Mouse (Mus musculus) midbrain, embryonic 11.5 days (tissue): Measurements from ENCODE around the gene Vpreb1. TPM values are rescaled to one million over a fixed set of nuclear protein-coding genes. Genes with fewer than 3 reads are reported as not detected.

ENCODE experiments used
- ATAC-seq: fragments of 200-750 bp; cut with Nextera tagmentation; 2 replicates; pipeline ENCODE4 v1.8.0; 2017; ENCODE audit warnings: moderate TSS enrichment, moderate library complexity; ENCODE audit not compliant: low FRiP score
- DNase-seq: peaks from one replicate; pipeline ENCODE4 v3.0.0; 2015; ENCODE audit warnings: low spot score; ENCODE audit errors: missing footprints
- H3K27ac ChIP-seq: fragments of 300-500 bp; sonication (generic); 2 replicates; pipeline ENCODE4 v1.5.1; 2014; ENCODE audit warnings: low read depth, low read length
- H3K27me3 ChIP-seq: fragments of 300-500 bp; sonication (generic); 2 replicates; pipeline ENCODE4 v1.6.1; 2014; ENCODE audit warnings: mild to moderate bottlenecking, low read length, moderate library complexity, mixed read lengths; ENCODE audit not compliant: control insufficient read depth, insufficient read depth
- H3K36me3 ChIP-seq: fragments of 300-500 bp; sonication (generic); 2 replicates; pipeline ENCODE4 v1.6.1; 2014; ENCODE audit warnings: mild to moderate bottlenecking, low read length, moderate library complexity, mixed read lengths; ENCODE audit not compliant: control insufficient read depth, insufficient read depth
- H3K4me1 ChIP-seq: fragments of 300-500 bp; sonication (generic); 2 replicates; pipeline ENCODE4 v1.6.1; 2014; ENCODE audit warnings: low read length; ENCODE audit not compliant: control insufficient read depth, insufficient read depth
- H3K4me2 ChIP-seq: fragments of 300-500 bp; sonication (generic); 2 replicates; pipeline ENCODE4 v1.6.1; 2014; ENCODE audit warnings: mild to moderate bottlenecking, moderate library complexity
- H3K4me3 ChIP-seq: fragments of 300-500 bp; sonication (generic); 2 replicates; pipeline ENCODE4 v1.5.1; 2014; ENCODE audit warnings: low read depth, low read length
- H3K9ac ChIP-seq: fragments of 300-500 bp; sonication (generic); 2 replicates; pipeline ENCODE4 v1.6.1; 2014; ENCODE audit warnings: low read length
- H3K9me3 ChIP-seq: fragments of 300-500 bp; sonication (generic); 2 replicates; pipeline ENCODE4 v1.6.1; 2016; ENCODE audit warnings: low read length; ENCODE audit not compliant: control insufficient read depth
- WGBS: fragments of 180-500 bp; shearing (Covaris S2); extraction: QIAGEN DNeasy Blood & Tissue Kit; methylation state at CpG from one replicate; pipeline ENCODE4 v1.1.7; 2014; 5-methylcytosine and 5-hydroxymethylcytosine counted together
- polyA plus RNA-seq: library from polyadenylated mRNA; unstranded; fragments of >200 nt; fragmentation: Nextera tagmentation; extraction: Ambion mirVana; gene quantifications from 2 replicates; pipeline ENCODE4 v1.2.1, GENCODE M21; 2014

Gene Vpreb1
- 0.96 and 1.5 TPM in 2 replicates for polyA plus RNA-seq

DNA sequence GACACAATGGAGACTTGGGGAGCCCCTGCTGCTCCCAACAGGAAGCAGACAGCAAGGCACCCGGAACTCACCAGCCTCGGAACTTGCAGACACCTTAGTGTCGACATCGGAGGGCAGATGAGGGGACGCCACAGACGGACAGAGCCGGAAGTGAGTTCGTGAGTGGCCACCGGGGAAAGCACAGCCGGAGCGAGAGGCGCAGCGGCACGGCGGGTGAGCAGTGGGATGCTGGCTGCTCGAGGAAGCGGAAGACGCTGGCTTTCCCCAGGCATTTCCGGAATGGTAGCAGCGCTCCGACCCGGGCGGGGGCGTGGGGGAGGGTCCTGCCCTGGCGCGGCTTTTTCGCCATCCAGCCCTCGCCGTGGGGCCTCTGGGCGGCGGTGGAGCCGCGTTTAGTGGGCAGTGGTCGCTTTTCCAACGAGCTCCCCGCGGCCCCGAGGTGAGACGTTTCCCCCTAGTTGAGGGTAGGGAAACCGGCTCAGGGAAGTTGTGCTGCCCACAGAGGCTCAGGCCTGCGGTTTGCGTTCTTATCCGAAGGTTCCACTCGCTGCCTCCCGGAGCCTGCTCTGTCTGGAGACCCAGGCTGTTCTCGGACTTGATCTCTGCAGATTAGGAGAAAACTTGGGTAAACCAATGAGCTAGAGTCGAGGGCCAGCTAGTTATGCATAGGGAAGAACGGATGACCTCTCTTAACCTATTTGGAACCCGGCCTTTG lies at the start of gene Vpreb1, which contains the start of gene Top3b:
Vpreb1 (minus strand) TSS at position 227 of the 715 bp plus-strand sequence.
Top3b (plus strand) TSS at position 120 of the 715 bp plus-strand sequence.
- Histone ChIP-seq H3K4me2 (peak within 1 kb of the TSS; percentile 63), H3K4me3 (peak within 1 kb of the TSS; percentile 64), H3K9me3 (no peaks in the 10 kb centered on the region; the same call in 1 of the 2 replicates), H3K9ac (peak within 1 kb of the TSS; percentile 82), H3K27me3 (no peaks in the 10 kb centered on the region), H3K36me3 (no peaks in the 10 kb centered on the region), H3K27ac (peak within 1 kb of the TSS; percentile 83), H3K4me1 (peaks cover 6% of the 10 kb centered on the region; the same call in 1 of the 2 replicates)
- under 1% methylated on average over 45 of the region's 49 CpGs for whole genome bisulfite sequencing
- DNase-seq: peak; percentile 97
- peak; percentile 96 for ATAC-seq

DNA sequence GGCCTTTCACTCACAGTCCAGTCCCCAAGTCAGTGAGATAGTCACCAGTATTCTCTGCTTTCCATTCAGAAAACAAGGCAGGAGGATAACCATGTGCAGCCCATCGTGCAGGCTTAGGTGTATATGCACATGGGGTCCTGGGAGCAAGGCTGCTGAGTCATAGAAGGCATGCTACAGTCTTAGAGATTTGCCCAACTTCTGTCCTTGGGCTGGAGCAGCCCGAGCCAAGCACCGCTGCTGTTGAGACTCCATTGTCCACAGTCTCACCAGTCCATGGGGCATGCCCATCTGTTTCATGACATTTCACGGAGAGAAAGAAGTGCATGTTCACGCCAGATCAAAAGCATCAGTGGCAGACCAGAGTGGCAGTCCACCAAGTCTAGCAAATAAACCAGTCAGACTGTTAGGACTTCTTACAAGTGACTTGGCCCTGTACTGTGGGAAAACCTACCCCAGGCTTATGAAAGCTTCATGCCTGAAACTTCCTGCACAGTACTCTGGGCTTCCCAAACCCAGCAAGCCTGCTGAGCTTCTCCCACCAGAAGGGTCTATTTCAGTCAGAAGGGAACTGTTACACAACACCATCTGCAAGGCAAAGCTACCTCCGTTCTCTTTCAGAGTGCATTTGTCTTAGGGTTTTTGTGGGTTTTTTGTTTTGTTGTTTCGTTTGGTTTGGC lies 47.9 kb upstream of the Vpreb1 start:
- Histone ChIP-seq H3K36me3 (peaks cover 10% of the 10 kb centered on the region), H3K9me3 (no peaks in the 10 kb centered on the region), H3K27ac (no peak overlapping the region), H3K27me3 (no peaks in the 10 kb centered on the region), H3K9ac (no peak overlapping the region), H3K4me2 (no peak overlapping the region), H3K4me3 (no peak overlapping the region), H3K4me1 (no peaks in the 10 kb centered on the region)
- ATAC-seq (no peak), DNase-seq (no peak)
- WGBS: 92% methylated on average over 7 of the region's 7 CpGs

DNA sequence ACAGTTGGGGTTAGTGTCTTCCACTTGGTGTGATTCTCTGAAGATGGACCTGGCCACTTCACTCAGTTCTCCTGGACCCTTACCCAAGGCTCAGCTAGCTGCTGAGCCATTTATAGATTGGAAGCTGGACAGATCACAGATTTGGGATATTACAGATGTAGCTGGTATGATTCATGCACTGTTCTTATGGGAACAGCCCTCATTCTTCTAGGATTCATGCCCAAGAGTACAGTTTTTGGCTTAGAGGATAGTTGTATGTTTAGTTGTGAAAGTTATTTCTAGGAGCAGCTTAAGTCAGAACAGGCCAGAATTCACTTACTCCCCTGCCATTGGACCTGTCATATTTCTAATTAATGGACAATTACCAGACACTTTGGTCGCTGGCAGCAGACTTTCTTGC lies 42.8 kb upstream of the Vpreb1 start:
- DNase-seq (no peak), ATAC-seq (no peak)
- Histone ChIP-seq H3K4me1 (0 out of 2 replicates have a peak, but pooled peaks cover 2% of the 10 kb centered on the region), H3K36me3 (peaks cover 7% of the 10 kb centered on the region), H3K27ac (no peak overlapping the region), H3K9me3 (no peaks in the 10 kb centered on the region), H3K27me3 (no peaks in the 10 kb centered on the region), H3K4me2 (no peak overlapping the region), H3K9ac (no peak overlapping the region), H3K4me3 (no peak overlapping the region)
- 94% methylated on average over 1 of the region's 1 CpGs for WGBS

DNA sequence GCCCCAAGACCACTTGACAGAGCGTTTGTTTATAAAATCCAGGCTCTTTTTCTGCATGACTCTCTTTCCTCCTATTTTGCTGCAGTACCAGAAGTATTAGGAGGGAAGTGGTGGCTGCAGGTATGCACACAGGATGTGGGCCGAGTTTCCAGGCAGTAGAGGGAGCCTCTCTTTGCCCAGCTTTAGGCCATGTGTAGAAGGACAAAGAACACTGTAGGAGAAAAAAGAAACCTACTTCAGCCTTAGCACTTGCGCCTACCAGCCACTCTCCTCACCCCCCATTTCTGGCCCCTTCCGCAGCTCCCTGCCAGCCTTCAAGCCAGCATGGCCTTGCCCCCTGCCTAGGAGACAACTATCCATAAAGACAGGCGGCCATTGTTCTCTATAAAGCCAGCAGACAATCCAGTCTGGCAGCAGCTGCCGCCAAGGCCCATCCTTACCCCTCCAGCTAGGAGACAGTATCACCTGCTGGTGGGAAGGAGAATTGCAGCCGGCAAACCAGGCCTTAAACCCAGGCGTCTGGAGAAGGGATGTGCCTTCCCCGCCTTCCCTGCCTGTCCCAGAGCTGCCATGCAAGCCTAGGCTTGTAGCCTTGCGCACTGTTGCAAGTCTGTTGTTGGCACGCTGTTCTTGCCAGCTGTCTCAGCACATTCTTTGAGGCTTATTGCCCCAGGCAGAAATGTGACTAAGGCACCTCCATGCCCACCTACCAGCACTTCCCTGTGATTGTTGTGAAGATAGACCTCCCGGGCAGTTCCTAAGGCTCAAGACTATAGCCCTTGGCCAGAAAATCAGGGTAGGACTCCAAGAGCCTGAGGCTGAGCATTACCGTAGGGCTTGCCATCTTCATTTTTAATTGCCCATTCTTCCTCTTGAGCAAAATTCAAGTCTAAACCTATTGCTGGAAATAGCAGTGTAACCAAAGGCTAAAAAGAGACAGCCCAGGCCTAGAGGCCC lies 41.3 kb upstream of the Vpreb1 start:
- peak; percentile 97 for DNase-seq
- Histone ChIP-seq H3K4me3 (no peak overlapping the region), H3K4me2 (no peak overlapping the region), H3K9me3 (no peaks in the 10 kb centered on the region), H3K27ac (peak overlapping the region; percentile 73), H3K4me1 (0 out of 2 replicates have a peak, but pooled peaks cover 2% of the 10 kb centered on the region), H3K36me3 (peaks cover 7% of the 10 kb centered on the region), H3K27me3 (no peaks in the 10 kb centered on the region), H3K9ac (peak overlapping the region; percentile 40; the same call in 1 of the 2 replicates)
- ATAC-seq: peak; percentile 97
- 32% methylated on average over 13 of the region's 13 CpGs for WGBS

DNA sequence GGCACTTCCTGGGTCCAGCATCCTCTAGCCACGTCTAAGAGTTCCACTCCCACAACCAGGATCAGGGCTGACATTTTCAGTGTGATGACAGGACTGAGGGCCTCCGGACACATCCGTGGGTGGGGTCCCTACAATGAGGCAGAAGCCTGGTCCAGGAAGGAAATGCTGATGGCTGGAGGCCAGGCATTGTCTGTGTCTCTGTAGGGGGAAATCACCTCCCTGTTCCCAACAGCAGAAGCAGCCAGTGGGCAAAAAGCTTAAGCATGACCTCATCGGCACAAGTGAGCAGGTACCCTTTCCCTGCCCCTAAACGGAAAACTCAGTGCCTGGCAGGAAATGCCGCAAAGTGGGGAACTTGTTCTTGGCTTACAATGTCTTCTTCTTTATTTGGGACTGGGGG lies 37.2 kb upstream of the Vpreb1 start:
- DNase-seq (no peak), ATAC-seq (no peak)
- no peak overlapping the region for H3K4me3 ChIP-seq
- 85% methylated on average over 6 of the region's 6 CpGs for WGBS
- no peaks in the 10 kb centered on the region for H3K9me3 ChIP-seq
- H3K4me2 ChIP-seq: no peak overlapping the region
- no peaks in the 10 kb centered on the region for H3K27me3 ChIP-seq
- no peak overlapping the region for H3K9ac ChIP-seq
- peaks cover 2% of the 10 kb centered on the region for H3K36me3 ChIP-seq
- 0 out of 2 replicates have a peak, but pooled peaks cover 2% of the 10 kb centered on the region for H3K4me1 ChIP-seq
- no peak overlapping the region for H3K27ac ChIP-seq

DNA sequence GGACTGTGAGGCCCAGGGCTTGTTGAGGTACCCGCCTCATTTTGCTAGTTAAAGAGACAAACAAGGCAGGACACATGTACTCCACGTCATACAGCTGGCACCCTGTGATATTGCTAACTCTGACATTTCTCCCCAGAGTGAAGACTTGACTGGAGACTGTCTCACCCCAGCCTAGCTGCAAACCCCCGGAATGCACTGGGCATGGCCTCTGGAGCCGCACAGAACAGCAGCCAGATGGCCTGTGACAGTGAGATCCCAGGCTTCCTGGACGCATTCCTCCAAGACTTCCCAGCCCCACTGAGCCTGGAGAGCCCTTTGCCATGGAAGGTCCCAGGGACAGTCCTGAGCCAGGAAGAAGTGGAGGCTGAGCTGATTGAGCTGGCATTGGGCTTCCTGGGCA lies 32.5 kb upstream of the Vpreb1 start:
- Histone ChIP-seq H3K4me2 (no peak overlapping the region), H3K27ac (no peak overlapping the region), H3K4me3 (no peak overlapping the region), H3K27me3 (no peaks in the 10 kb centered on the region), H3K4me1 (no peaks in the 10 kb centered on the region), H3K9ac (no peak overlapping the region), H3K9me3 (no peaks in the 10 kb centered on the region), H3K36me3 (peaks cover 2% of the 10 kb centered on the region)
- no peak for ATAC-seq
- no peak for DNase-seq
- WGBS: 92% methylated on average over 5 of the region's 5 CpGs

DNA sequence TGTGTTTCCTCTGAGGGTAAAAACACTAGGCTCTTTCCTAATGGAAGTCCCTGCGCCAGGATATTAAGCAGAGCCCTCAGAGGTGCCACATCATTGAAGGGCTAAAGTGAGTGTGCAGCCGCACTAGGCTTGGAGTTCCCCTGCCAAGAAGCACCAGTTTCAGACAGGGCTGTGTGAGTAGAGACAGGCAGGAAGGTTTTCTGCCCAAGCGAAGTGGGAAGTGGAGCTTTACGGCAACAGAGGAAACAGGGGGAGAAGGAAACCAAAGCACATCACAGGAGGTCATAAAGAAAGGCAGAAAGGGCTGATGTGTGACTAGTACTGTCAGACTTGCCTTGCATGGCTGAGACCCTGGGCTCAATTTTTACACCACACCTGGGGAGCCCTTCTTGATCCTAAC lies 31.7 kb upstream of the Vpreb1 start:
- Histone ChIP-seq H3K27me3 (no peaks in the 10 kb centered on the region), H3K4me2 (no peak overlapping the region), H3K36me3 (peaks cover 1% of the 10 kb centered on the region), H3K9ac (no peak overlapping the region), H3K27ac (no peak overlapping the region), H3K4me3 (no peak overlapping the region), H3K4me1 (peaks cover 4% of the 10 kb centered on the region), H3K9me3 (no peaks in the 10 kb centered on the region)
- no peak for DNase-seq
- WGBS: 79% methylated on average over 4 of the region's 4 CpGs
- no peak for ATAC-seq

DNA sequence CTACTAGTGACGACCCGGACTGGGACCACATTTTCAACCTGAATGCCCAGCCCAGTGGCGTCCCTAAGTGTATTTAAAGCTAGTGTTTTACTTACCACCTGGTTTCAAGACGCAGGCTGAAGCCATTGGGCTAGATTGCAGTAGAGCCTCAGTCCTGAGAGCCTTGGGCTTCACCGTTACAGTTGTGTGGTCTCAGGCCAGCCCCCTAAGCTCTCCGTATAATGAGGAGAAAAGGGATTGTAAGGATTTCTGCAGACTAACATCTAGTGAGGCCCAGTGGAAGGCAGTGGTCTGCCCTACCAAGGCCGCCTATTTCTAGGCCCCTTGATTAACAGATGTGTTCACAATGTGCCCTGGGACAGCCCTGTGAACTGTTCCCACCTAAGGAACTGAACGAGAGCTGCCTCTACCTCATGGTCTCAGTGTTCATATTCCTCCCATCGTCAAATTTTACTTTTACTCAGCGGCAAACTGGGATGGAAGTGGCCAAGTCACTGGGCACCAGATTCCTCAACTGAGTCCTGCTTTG lies 26.5 kb upstream of the Vpreb1 start:
- peak overlapping the region; percentile 75 for H3K9ac ChIP-seq
- H3K27ac ChIP-seq: no peak overlapping the region
- peaks cover 10% of the 10 kb centered on the region for H3K4me1 ChIP-seq
- H3K4me2 ChIP-seq: peak overlapping the region; percentile 86
- ATAC-seq (peak; percentile 10), DNase-seq (peak; percentile 84)
- H3K36me3 ChIP-seq: peaks cover 3% of the 10 kb centered on the region; the same call in 1 of the 2 replicates
- WGBS: 28% methylated on average over 10 of the region's 10 CpGs
- H3K4me3 ChIP-seq: peak overlapping the region; percentile 63
- H3K27me3 ChIP-seq: no peaks in the 10 kb centered on the region
- H3K9me3 ChIP-seq: no peaks in the 10 kb centered on the region
